In genomic region chr2:130641351-130642025, GRCm38 (mm10) we compare ENCODE assay signal across 8 mouse cellular contexts. TPM values are rescaled to one million over a fixed set of nuclear protein-coding genes. Genes with fewer than 3 reads are reported as not detected.
A peak's percentile ranks its signal among the peaks of the same experiment; 100 is the strongest.
DNase-seq lines count a peak whose midpoint lies in the region; ATAC-seq lines count a peak whose summit lies in the region.

No protein-coding gene starts in this region.

- no peak for ATAC-seq in heart, embryonic 12.5 days (ENCODE audit: insufficient number of reproducible peaks, low FRiP score)
- no peak for ATAC-seq in kidney, embryonic 14.5 days (ENCODE audit: low FRiP score, low TSS enrichment)
- ATAC-seq in midbrain, embryonic 16.5 days, result no peak

- no peak for DNase-seq in heart, adult 8-10 months (ENCODE audit: low spot score)
- no peak for DNase-seq in forebrain, embryonic 10.5 days (ENCODE audit: extremely low spot score, low spot score)
- no peak for DNase-seq in thymus, adult 18-20 months
- DNase-seq in layer of hippocampus, adult 8-10 months (ENCODE audit: low spot score in 2 of 2), result no peak
- no peak for DNase-seq in lung, adult 18-20 months

- H3K4me3 ChIP-seq in heart, embryonic 12.5 days, result peak overlapping the region; percentile 53; the same call in 1 of the 2 replicates
- peak overlapping the region; percentile 76; the same call in 1 of the 2 replicates for H3K4me3 ChIP-seq in forebrain, embryonic 10.5 days
- H3K4me3 ChIP-seq in kidney, embryonic 14.5 days (ENCODE audit: low read length), result peak overlapping the region; percentile 71
- H3K4me3 ChIP-seq in midbrain, embryonic 16.5 days (ENCODE audit: low read depth, low read length), result peak overlapping the region; percentile 82

- 69% methylated on average over 6 of the region's 6 CpGs for WGBS in heart, embryonic 12.5 days
- whole genome bisulfite sequencing in forebrain, embryonic 10.5 days, result 77% methylated on average over 6 of the region's 6 CpGs
- WGBS in kidney, embryonic 14.5 days, result 53% methylated on average over 6 of the region's 6 CpGs
- WGBS in midbrain, embryonic 16.5 days, result 76% methylated on average over 6 of the region's 6 CpGs

- H3K27me3 ChIP-seq in heart, embryonic 12.5 days (replicated peaks), result peaks cover 49% of the 10 kb centered on the region
- H3K27me3 ChIP-seq in forebrain, embryonic 10.5 days (ENCODE audit: poor library complexity, severe bottlenecking), result peaks cover 58% of the 10 kb centered on the region
- peaks cover 14% of the 10 kb centered on the region; the same call in 1 of the 2 replicates for H3K27me3 ChIP-seq in kidney, embryonic 14.5 days (ENCODE audit: control insufficient read depth, insufficient read depth, low read length)
- H3K27me3 ChIP-seq in midbrain, embryonic 16.5 days (ENCODE audit: control insufficient read depth, insufficient read depth, low read depth, low read length), result peaks cover 19% of the 10 kb centered on the region

- no peak overlapping the region for H3K9ac ChIP-seq in heart, embryonic 12.5 days
- 0 out of 2 replicates have a peak overlapping the region, but pooled peaks have one; percentile 78 for H3K9ac ChIP-seq in kidney, embryonic 14.5 days (ENCODE audit: low read depth, low read length)
- H3K9ac ChIP-seq in midbrain, embryonic 16.5 days (ENCODE audit: low read depth, low read length), result peak overlapping the region; percentile 87

- peaks cover 10% of the 10 kb centered on the region; the same call in 1 of the 2 replicates for H3K4me1 ChIP-seq in heart, embryonic 12.5 days (replicated peaks)
- H3K4me1 ChIP-seq in forebrain, embryonic 10.5 days, result peaks cover 28% of the 10 kb centered on the region
- H3K4me1 ChIP-seq in kidney, embryonic 14.5 days (ENCODE audit: control insufficient read depth, insufficient read depth, low read length), result peaks cover 3% of the 10 kb centered on the region; the same call in 1 of the 2 replicates
- peaks cover 12% of the 10 kb centered on the region; the same call in 1 of the 2 replicates for H3K4me1 ChIP-seq in midbrain, embryonic 16.5 days (ENCODE audit: control insufficient read depth, insufficient read depth, low read length)

- H3K27ac ChIP-seq in heart, embryonic 12.5 days (ENCODE audit: poor library complexity, severe bottlenecking), result no peak overlapping the region
- H3K27ac ChIP-seq in forebrain, embryonic 10.5 days, result no peak overlapping the region
- H3K27ac ChIP-seq in kidney, embryonic 14.5 days (ENCODE audit: low read depth, low read length), result no peak overlapping the region
- no peak overlapping the region for H3K27ac ChIP-seq in midbrain, embryonic 16.5 days (ENCODE audit: low read length)

- H3K9me3 ChIP-seq in heart, embryonic 12.5 days (replicated peaks), result no peaks in the 10 kb centered on the region
- no peaks in the 10 kb centered on the region for H3K9me3 ChIP-seq in forebrain, embryonic 10.5 days
- H3K9me3 ChIP-seq in kidney, embryonic 14.5 days (ENCODE audit: control insufficient read depth, low read length), result no peaks in the 10 kb centered on the region
- no peaks in the 10 kb centered on the region for H3K9me3 ChIP-seq in midbrain, embryonic 16.5 days (replicated peaks; ENCODE audit: control insufficient read depth, low read length, poor library complexity, severe bottlenecking)

- no peaks in the 10 kb centered on the region for H3K36me3 ChIP-seq in heart, embryonic 12.5 days
- H3K36me3 ChIP-seq in forebrain, embryonic 10.5 days (replicated peaks), result 0 out of 2 replicates have a peak, but pooled peaks cover 4% of the 10 kb centered on the region
- no peaks in the 10 kb centered on the region for H3K36me3 ChIP-seq in kidney, embryonic 14.5 days (ENCODE audit: control insufficient read depth, insufficient read depth, low read length)
- H3K36me3 ChIP-seq in midbrain, embryonic 16.5 days (ENCODE audit: control insufficient read depth, insufficient read depth, low read length), result peaks cover 2% of the 10 kb centered on the region; the same call in 1 of the 2 replicates

- H3K4me2 ChIP-seq in heart, embryonic 12.5 days, result peak overlapping the region; percentile 98
- H3K4me2 ChIP-seq in kidney, embryonic 14.5 days (replicated peaks; ENCODE audit: low read depth, low read length), result peak overlapping the region; percentile 78
- H3K4me2 ChIP-seq in midbrain, embryonic 16.5 days (ENCODE audit: low read length), result peak overlapping the region; percentile 79

RNA-seq across cellular contexts. Expression of gene Lzts3, which starts 1.1 kb away (rescaled TPM):
- polyA plus RNA-seq in heart, embryonic 12.5 days (2016; fragmentation: Nextera tagmentation; extraction: Ambion mirVana), result 1.8 TPM in 2 replicates
- 1 to 10 TPM; 5.0 to 7.0 (median 5.4) TPM for total RNA-seq in heart, adult 8-10 months (2022)
- 3.4 and 3.8 TPM in 2 replicates for polyA plus RNA-seq in forebrain, embryonic 10.5 days (2016; fragmentation: Nextera tagmentation; extraction: Ambion mirVana)
- 3.7 and 4.7 TPM in 2 replicates for polyA plus RNA-seq in kidney, embryonic 14.5 days (2014; fragmentation: Nextera tagmentation; extraction: Ambion mirVana)
- polyA plus RNA-seq in midbrain, embryonic 16.5 days (2015; fragmentation: Nextera tagmentation; extraction: Ambion mirVana), result 17.7 and 20.7 TPM in 2 replicates
- 100 to 1,000 TPM; 142 to 190 (median 164) TPM for total RNA-seq in layer of hippocampus, adult 8-10 months (2022)

RNA-seq across cellular contexts. Expression of gene Ubox5, which starts 11.7 kb away (rescaled TPM):
- polyA plus RNA-seq in heart, embryonic 12.5 days (2016; fragmentation: Nextera tagmentation; extraction: Ambion mirVana), result 8.8 TPM in 2 replicates
- 1 to 10 TPM; 5.0 to 5.7 (median 5.2) TPM for total RNA-seq in heart, adult 8-10 months (2022)
- polyA plus RNA-seq in forebrain, embryonic 10.5 days (2016; fragmentation: Nextera tagmentation; extraction: Ambion mirVana), result 21.9 and 22.0 TPM in 2 replicates
- polyA plus RNA-seq in kidney, embryonic 14.5 days (2014; fragmentation: Nextera tagmentation; extraction: Ambion mirVana), result 13.0 and 16.2 TPM in 2 replicates
- polyA plus RNA-seq in midbrain, embryonic 16.5 days (2015; fragmentation: Nextera tagmentation; extraction: Ambion mirVana), result 8.4 and 8.9 TPM in 2 replicates
- total RNA-seq in layer of hippocampus, adult 8-10 months (2022), result 10 to 100 TPM; 10.3 to 12.1 (median 10.8) TPM

RNA-seq across cellular contexts. Expression of gene Fastkd5, which starts 11.7 kb away (rescaled TPM):
- polyA plus RNA-seq in heart, embryonic 12.5 days (2016; fragmentation: Nextera tagmentation; extraction: Ambion mirVana), result 15.6 and 16.1 TPM in 2 replicates
- total RNA-seq in heart, adult 8-10 months (2022), result 1 to 10 TPM; 6.0 to 8.6 (median 8.1) TPM
- 21.4 and 22.7 TPM in 2 replicates for polyA plus RNA-seq in forebrain, embryonic 10.5 days (2016; fragmentation: Nextera tagmentation; extraction: Ambion mirVana)
- 9.8 and 22.5 TPM in 2 replicates for polyA plus RNA-seq in kidney, embryonic 14.5 days (2014; fragmentation: Nextera tagmentation; extraction: Ambion mirVana)
- polyA plus RNA-seq in midbrain, embryonic 16.5 days (2015; fragmentation: Nextera tagmentation; extraction: Ambion mirVana), result 10.2 and 11.4 TPM in 2 replicates
- 1 to 10 TPM; 7.3 to 9.6 (median 9.4) TPM for total RNA-seq in layer of hippocampus, adult 8-10 months (2022)

RNA-seq across cellular contexts. Expression of gene Ddrgk1, which starts 23.0 kb away (rescaled TPM):
- polyA plus RNA-seq in heart, embryonic 12.5 days (2016; fragmentation: Nextera tagmentation; extraction: Ambion mirVana), result 44.5 and 46.3 TPM in 2 replicates
- 100 to 1,000 TPM in 3 of 4 experiments, 10 to 100 TPM in 1; 97.9 to 110 (median 105) TPM for total RNA-seq in heart, adult 8-10 months (2022)
- 44.7 and 46.9 TPM in 2 replicates for polyA plus RNA-seq in forebrain, embryonic 10.5 days (2016; fragmentation: Nextera tagmentation; extraction: Ambion mirVana)
- polyA plus RNA-seq in kidney, embryonic 14.5 days (2014; fragmentation: Nextera tagmentation; extraction: Ambion mirVana), result 53.5 and 55.2 TPM in 2 replicates
- 71.0 and 77.1 TPM in 2 replicates for polyA plus RNA-seq in midbrain, embryonic 16.5 days (2015; fragmentation: Nextera tagmentation; extraction: Ambion mirVana)
- total RNA-seq in layer of hippocampus, adult 8-10 months (2022), result 100 to 1,000 TPM in 3 of 4 experiments, 10 to 100 TPM in 1; 95.9 to 122 (median 110) TPM

RNA-seq across cellular contexts. Expression of gene Itpa, which starts 25.9 kb away (rescaled TPM):
- polyA plus RNA-seq in heart, embryonic 12.5 days (2016; fragmentation: Nextera tagmentation; extraction: Ambion mirVana), result 79.7 and 84.1 TPM in 2 replicates
- total RNA-seq in heart, adult 8-10 months (2022), result 10 to 100 TPM; 15.9 to 18.9 (median 18.3) TPM
- 154 and 156 TPM in 2 replicates for polyA plus RNA-seq in forebrain, embryonic 10.5 days (2016; fragmentation: Nextera tagmentation; extraction: Ambion mirVana)
- polyA plus RNA-seq in kidney, embryonic 14.5 days (2014; fragmentation: Nextera tagmentation; extraction: Ambion mirVana), result 120 and 121 TPM in 2 replicates
- polyA plus RNA-seq in midbrain, embryonic 16.5 days (2015; fragmentation: Nextera tagmentation; extraction: Ambion mirVana), result 136 and 137 TPM in 2 replicates
- 10 to 100 TPM; 32.1 to 36.0 (median 34.7) TPM for total RNA-seq in layer of hippocampus, adult 8-10 months (2022)
